In the genomic region with DNA sequence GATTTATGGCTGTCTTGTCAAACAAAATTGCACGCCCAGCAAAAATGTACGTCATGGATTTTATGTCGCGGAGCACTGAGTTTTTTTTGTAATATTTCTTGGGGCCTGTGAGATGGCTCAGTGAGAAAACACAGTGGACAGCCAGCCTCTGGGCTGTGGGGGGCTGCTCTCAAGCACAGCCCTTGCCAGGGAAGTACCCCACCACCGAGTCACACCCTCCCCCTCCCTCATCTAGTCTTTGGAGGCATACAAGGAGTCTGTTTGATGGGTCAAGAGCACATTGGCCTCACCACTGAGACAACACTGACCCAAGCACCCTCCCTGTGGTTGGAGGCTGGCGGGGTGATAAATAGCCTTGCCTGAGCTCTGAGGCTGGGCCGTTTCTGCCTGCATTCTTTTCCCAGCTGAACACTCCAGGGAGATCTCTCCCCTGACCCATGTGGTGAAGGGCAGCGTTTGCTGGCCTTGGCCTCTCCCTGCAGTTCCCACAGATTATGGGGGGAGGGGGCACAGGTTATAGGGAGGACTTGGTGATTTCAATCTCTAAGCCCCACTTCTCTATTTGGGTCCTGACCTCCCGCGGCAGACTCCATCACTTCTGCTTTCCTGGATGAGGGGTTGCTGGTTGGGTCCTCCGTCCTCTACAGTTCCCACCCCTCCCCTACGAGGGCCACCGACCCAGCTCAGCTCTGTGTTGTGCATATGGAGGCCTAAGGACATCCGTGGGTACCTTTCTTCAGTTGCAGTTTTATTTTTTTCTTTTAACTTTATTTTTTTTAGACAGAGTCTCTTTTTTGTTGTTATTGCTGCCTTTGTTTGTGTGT, we compare ENCODE assay signal across 14 mouse cellular contexts. TPM values are rescaled to one million over a fixed set of nuclear protein-coding genes. Genes with fewer than 3 reads are reported as not detected.
DNase-seq lines count a peak whose midpoint lies in the region; ATAC-seq lines count a peak whose summit lies in the region.
"Had no signal": no experiment of that assay in that cellular context is flagged by ENCODE, and none has a peak within 500 bp of the region (broad histone marks: within the 10 kb centered on the region; RNA-seq: fewer than 3 reads in every experiment).

No protein-coding gene starts in this region.

- H3K4me1 ChIP-seq in kidney, embryonic 15.5 days = peaks cover 18% of the 10 kb centered on the region
- peaks cover 13% of the 10 kb centered on the region; the same call in 1 of the 2 replicates for H3K4me1 ChIP-seq in midbrain, embryonic 14.5 days (ENCODE audit: control insufficient read depth, insufficient read depth, low read length)

- no peak overlapping the region for H3K27ac ChIP-seq in kidney, embryonic 15.5 days
- H3K27ac ChIP-seq in midbrain, embryonic 14.5 days (replicated peaks; ENCODE audit: low read depth, low read length) = peak overlapping the region; percentile 16; the same call in 1 of the 2 replicates
- H3K27ac ChIP-seq: lung, embryonic 15.5 days had no signal

- no peaks in the 10 kb centered on the region for H3K27me3 ChIP-seq in kidney, embryonic 15.5 days
- H3K27me3 ChIP-seq in midbrain, embryonic 14.5 days (ENCODE audit: control insufficient read depth, insufficient read depth, low read length) = no peaks in the 10 kb centered on the region
- H3K27me3 ChIP-seq: lung, embryonic 15.5 days; Patski had no signal

- no peak overlapping the region for H3K9ac ChIP-seq in kidney, embryonic 15.5 days
- no peak overlapping the region for H3K9ac ChIP-seq in midbrain, embryonic 14.5 days (replicated peaks; ENCODE audit: low read length)
- H3K9ac ChIP-seq: lung, embryonic 15.5 days had no signal

- no peak overlapping the region for H3K4me2 ChIP-seq in kidney, embryonic 15.5 days
- H3K4me2 ChIP-seq in midbrain, embryonic 14.5 days (ENCODE audit: low read length) = no peak overlapping the region
- H3K4me2 ChIP-seq: lung, embryonic 15.5 days had no signal

- 0 out of 2 replicates have a peak, but pooled peaks have one; percentile 43 for ATAC-seq in kidney, embryonic 15.5 days (replicated peaks; ENCODE audit: low FRiP score)
- ATAC-seq in granulocyte monocyte progenitor cell, adult 5-6 weeks (replicated peaks; ENCODE audit: poor library complexity, severe bottlenecking) = peak; percentile 78
- no peak for ATAC-seq in midbrain, embryonic 14.5 days (ENCODE audit: low FRiP score, low TSS enrichment)
- no peak for ATAC-seq in inflammation-experienced regulatory T-cells, adult 6 months
- ATAC-seq: intestine, embryonic 16.5 days; Patski had no signal

- H3K4me3 ChIP-seq in kidney, embryonic 15.5 days (replicated peaks) = no peak overlapping the region
- H3K4me3 ChIP-seq in midbrain, embryonic 14.5 days (replicated peaks; ENCODE audit: low read depth, low read length) = no peak overlapping the region
- H3K4me3 ChIP-seq: lung, embryonic 15.5 days; myocyte had no signal

- WGBS in kidney, embryonic 15.5 days = 25% methylated on average over 14 of the region's 14 CpGs
- 63% methylated on average over 14 of the region's 14 CpGs for WGBS in midbrain, embryonic 14.5 days

- peaks cover 5% of the 10 kb centered on the region; the same call in 1 of the 2 replicates for H3K9me3 ChIP-seq in kidney, embryonic 15.5 days (replicated peaks)
- 0 out of 2 replicates have a peak, but pooled peaks cover 4% of the 10 kb centered on the region for H3K9me3 ChIP-seq in midbrain, embryonic 14.5 days (ENCODE audit: control insufficient read depth, low read length)
- H3K9me3 ChIP-seq: lung, embryonic 15.5 days had no signal

- H3K36me3 ChIP-seq in kidney, embryonic 15.5 days = no peaks in the 10 kb centered on the region
- no peaks in the 10 kb centered on the region for H3K36me3 ChIP-seq in midbrain, embryonic 14.5 days (ENCODE audit: control insufficient read depth, insufficient read depth, low read length)
- H3K36me3 ChIP-seq: lung, embryonic 15.5 days had no signal

- DNase-seq in kidney, adult 11 months = no peak
- peak; percentile 5 for DNase-seq in Muller cell, postnatal 12 days (ENCODE audit: inconsistent ontology term)
- DNase-seq in midbrain, embryonic 14.5 days = no peak
- DNase-seq in left cerebral cortex, adult 11 months (ENCODE audit: low spot score) = no peak
- DNase-seq in thymus, postnatal 14 days = no peak
- DNase-seq: adrenal gland, adult 8-10 months; thymus, postnatal 4 days had no signal

RNA-seq across cellular contexts. Expression of a gene that starts 26.3 kb away (rescaled TPM):
- 1.4 and 2.2 TPM in 2 replicates for polyA plus RNA-seq in kidney, embryonic 15.5 days (2015; fragmentation: Nextera tagmentation; extraction: Ambion mirVana)
- 154 and 178 TPM in 2 replicates for total RNA-seq in granulocyte monocyte progenitor cell, adult 5-6 weeks (2014; fragmentation: Nextera tagmentation)
- 215 and 279 TPM in 2 replicates for total RNA-seq in granulocyte monocyte progenitor cell, adult 5-6 weeks (2017)
- 0.72 TPM in 2 replicates for polyA plus RNA-seq in midbrain, embryonic 14.5 days (2014; fragmentation: Nextera tagmentation; extraction: Ambion mirVana)
- 10 to 100 TPM; 77.7 to 87.6 (median 81.4) TPM for polyA plus RNA-seq in inflammation-experienced regulatory T-cells, adult 6 months (2017; shearing (Covaris generic))
- polyA plus RNA-seq: Patski had no signal

Comparison
In these comparisons a context has a peak if more than half of its experiments do, and no peak if none do; other contexts are left out.
1. ATAC-seq: peak in kidney, embryonic 15.5 days (single experiment) and granulocyte monocyte progenitor cell, adult 5-6 weeks (single experiment); none in midbrain, embryonic 14.5 days (single experiment) and inflammation-experienced regulatory T-cells, adult 6 months (single experiment).
2. RNA of a gene that starts 26.3 kb away (polyA plus RNA-seq): 77.7 to 87.6 TPM in inflammation-experienced regulatory T-cells, adult 6 months; 1.4 to 2.2 TPM in kidney, embryonic 15.5 days and 0.72 TPM in midbrain, embryonic 14.5 days; every median in the first group is over 10 times any median in the second.